Mouse (Mus musculus) liver, embryonic 15.5 days (tissue): ENCODE measurements around the gene Zfp46. TPM values are rescaled to one million over a fixed set of nuclear protein-coding genes. Genes with fewer than 3 reads are reported as not detected.

ENCODE experiments used
- ATAC-seq: fragments of 200-750 bp; cut with Nextera tagmentation; 2 replicates; pipeline ENCODE4 v1.8.0; 2017; ENCODE audit warnings: moderate number of reproducible peaks, mild to moderate bottlenecking, moderate library complexity; ENCODE audit not compliant: insufficient read depth
- H3K27ac ChIP-seq: fragments of 300-500 bp; sonication (generic); replicated peaks from 2 replicates; pipeline ENCODE4 v1.5.1; 2015; ENCODE audit warnings: mild to moderate bottlenecking, inconsistent platforms
- H3K27me3 ChIP-seq: fragments of 300-500 bp; sonication (generic); 2 replicates; pipeline ENCODE4 v1.6.1; 2015; ENCODE audit warnings: mild to moderate bottlenecking, inconsistent platforms
- H3K36me3 ChIP-seq: fragments of 300-500 bp; sonication (generic); replicated peaks from 2 replicates; pipeline ENCODE4 v1.6.1; 2015; ENCODE audit warnings: moderate library complexity, mild to moderate bottlenecking, inconsistent platforms
- H3K4me1 ChIP-seq: fragments of 300-500 bp; sonication (generic); replicated peaks from 2 replicates; pipeline ENCODE4 v1.6.1; 2015; ENCODE audit warnings: inconsistent platforms
- H3K4me2 ChIP-seq: fragments of 300-500 bp; sonication (generic); 2 replicates; pipeline ENCODE4 v1.6.1; 2015; ENCODE audit warnings: moderate library complexity, mild to moderate bottlenecking, inconsistent platforms
- H3K4me3 ChIP-seq: fragments of 300-500 bp; sonication (generic); replicated peaks from 2 replicates; pipeline ENCODE4 v1.5.1; 2015; ENCODE audit warnings: mild to moderate bottlenecking, inconsistent platforms
- H3K9ac ChIP-seq: fragments of 300-500 bp; sonication (generic); 2 replicates; pipeline ENCODE4 v1.6.1; 2015; ENCODE audit warnings: moderate library complexity, mild to moderate bottlenecking, inconsistent platforms
- H3K9me3 ChIP-seq: fragments of 300-500 bp; sonication (generic); replicated peaks from 2 replicates; pipeline ENCODE4 v1.6.1; 2016; ENCODE audit warnings: inconsistent platforms
- WGBS: fragments of 180-500 bp; shearing (Covaris S2); methylation state at CpG from one replicate; pipeline ENCODE4 v1.1.7; 2015; ENCODE audit warnings: mixed read lengths; ENCODE audit not compliant: insufficient replicate concordance; 5-methylcytosine and 5-hydroxymethylcytosine counted together
- polyA plus RNA-seq: library from polyadenylated mRNA; unstranded; fragments of >200 nt; fragmentation: Nextera tagmentation; extraction: Ambion mirVana; gene quantifications from 2 replicates; pipeline ENCODE4 v1.2.1, GENCODE M21; 2015

Gene Zfp46
- polyA plus RNA-seq, 1 experiment from 2014 or later = 2.6 TPM

DNA sequence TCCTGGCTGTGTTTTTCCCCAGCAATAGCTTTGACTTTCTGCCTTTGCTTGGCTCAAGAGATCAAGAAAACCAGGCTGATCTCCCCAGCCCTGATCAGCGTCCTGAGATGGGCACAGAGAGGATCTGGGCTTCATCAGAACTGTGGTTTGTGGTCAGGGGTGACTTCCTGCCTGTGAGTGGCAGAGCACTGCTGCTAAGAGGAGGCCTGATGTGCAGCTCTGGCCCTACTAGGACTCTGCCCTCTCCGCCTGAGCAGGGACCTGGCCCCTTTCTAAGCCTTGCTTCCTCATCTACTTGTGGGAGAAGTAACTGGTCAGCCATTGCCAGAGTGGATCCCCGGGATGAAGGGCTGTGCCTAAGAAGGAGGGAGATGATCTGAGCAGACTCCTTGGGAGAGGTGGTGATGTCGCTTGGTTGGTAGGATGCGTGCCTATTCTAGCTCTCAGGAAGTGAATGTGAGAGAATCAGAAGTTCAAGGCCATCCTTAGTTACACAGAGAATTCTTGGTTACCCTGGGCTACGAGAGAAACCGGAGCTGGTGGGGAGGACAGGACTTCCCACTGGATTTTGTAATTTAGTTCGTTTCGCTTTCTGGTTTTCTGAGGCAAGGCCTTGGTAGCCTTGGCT is 17.7 kb upstream of the Zfp46 start:
- H3K4me3 ChIP-seq = no peak overlapping the region
- 39% methylated on average over 9 of the region's 9 CpGs for WGBS
- no peak overlapping the region for H3K27ac ChIP-seq
- no peaks in the 10 kb centered on the region for H3K9me3 ChIP-seq
- H3K27me3 ChIP-seq = no peaks in the 10 kb centered on the region
- ATAC-seq = no peak
- 0 out of 2 replicates have a peak, but pooled peaks cover 2% of the 10 kb centered on the region for H3K4me1 ChIP-seq
- H3K4me2 ChIP-seq = no peak overlapping the region
- no peak overlapping the region for H3K9ac ChIP-seq
- H3K36me3 ChIP-seq = no peaks in the 10 kb centered on the region

DNA sequence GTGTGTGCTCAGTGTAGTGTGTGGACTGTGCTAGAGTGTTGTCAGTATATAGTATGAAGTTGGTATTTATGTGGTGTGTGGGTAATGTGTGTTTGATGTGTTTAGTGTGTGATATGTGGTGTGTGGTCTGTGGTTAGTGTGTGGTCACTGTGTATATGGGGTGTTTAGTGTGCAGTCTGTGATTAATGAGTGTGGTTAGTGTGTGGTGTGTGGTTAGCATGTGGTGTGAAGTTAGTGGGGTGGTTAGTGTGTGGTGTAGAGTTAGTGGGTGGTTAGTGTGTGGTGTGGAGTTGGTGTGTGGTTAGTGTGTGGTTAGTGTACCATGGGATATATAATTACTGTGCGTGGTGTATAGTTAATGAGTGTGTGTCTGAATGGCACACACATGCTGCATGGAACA is 15.6 kb upstream of the Zfp46 start:
- Histone ChIP-seq H3K4me1 (0 out of 2 replicates have a peak, but pooled peaks cover 2% of the 10 kb centered on the region), H3K36me3 (peaks cover 14% of the 10 kb centered on the region; the same call in 1 of the 2 replicates), H3K4me3 (no peak overlapping the region), H3K27me3 (no peaks in the 10 kb centered on the region), H3K9me3 (no peaks in the 10 kb centered on the region), H3K4me2 (no peak overlapping the region), H3K9ac (no peak overlapping the region), H3K27ac (no peak overlapping the region)
- ATAC-seq = no peak
- 40% methylated on average over 1 of the region's 1 CpGs for WGBS

DNA sequence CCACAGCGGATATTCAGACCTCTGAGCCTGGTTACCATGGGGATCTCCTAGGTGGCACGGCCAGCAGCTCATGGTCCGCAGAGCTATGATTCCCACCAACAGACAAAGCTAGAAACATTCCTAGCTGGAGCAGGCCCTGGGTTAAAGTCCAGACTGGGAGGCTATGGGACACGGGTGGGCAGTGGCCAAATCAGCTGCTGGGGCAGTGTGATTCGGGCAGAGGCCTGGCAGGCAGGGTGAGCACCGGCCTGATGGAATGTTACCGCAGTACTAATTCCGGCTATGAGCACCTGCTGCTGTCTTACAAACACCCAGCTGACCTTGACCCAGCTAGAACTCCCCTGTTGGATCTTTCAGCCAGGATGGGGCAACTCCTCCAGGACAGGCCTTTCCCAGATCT is 13.8 kb upstream of the Zfp46 start:
- no peak overlapping the region for H3K4me3 ChIP-seq
- no peak overlapping the region for H3K27ac ChIP-seq
- no peaks in the 10 kb centered on the region for H3K9me3 ChIP-seq
- no peak overlapping the region for H3K9ac ChIP-seq
- no peak overlapping the region for H3K4me2 ChIP-seq
- H3K27me3 ChIP-seq = no peaks in the 10 kb centered on the region
- no peak for ATAC-seq
- peaks cover 14% of the 10 kb centered on the region; the same call in 1 of the 2 replicates for H3K36me3 ChIP-seq
- 0 out of 2 replicates have a peak, but pooled peaks cover 2% of the 10 kb centered on the region for H3K4me1 ChIP-seq
- WGBS = 73% methylated on average over 8 of the region's 8 CpGs

DNA sequence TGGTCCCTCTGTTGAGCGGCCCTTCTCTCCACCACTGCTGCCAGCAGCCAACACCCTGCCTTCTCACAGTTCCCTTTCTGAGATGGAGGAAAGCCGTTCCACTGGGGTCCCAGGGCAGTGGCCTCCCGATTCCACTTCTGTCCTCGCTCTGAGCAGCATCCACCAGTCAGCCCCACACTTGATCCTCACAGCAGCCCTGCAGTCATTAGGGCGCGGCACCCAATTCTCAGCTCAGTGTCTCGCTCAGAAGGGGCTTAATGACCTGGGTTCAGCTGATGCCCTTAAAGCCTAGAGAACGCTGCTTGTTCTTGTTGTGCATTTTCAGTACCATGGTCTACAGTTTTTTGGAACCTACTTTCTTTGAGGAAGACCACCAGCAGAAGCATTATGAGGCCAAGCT is 3.4 kb upstream of the Zfp46 start:
- ATAC-seq = no peak

DNA sequence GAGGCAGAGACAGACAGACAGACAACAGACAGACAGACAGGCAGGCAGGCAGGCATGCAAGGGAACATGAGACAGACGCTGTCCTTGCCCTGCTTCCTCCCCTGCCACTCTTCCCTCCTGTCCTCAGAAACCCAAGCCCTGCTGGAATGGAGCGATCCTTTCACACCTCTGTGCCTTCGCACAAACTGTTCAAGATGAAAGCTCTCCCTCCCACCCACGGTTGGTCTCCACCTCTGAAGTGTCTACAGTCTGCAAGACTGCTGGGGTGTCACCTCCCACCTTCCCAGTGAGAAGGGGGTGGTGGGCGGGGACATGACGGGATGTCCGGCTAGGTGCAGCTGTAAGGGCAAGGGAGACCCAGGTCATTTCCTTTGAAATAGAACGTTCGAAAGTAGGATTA is 2.9 kb upstream of the Zfp46 start:
- no peaks in the 10 kb centered on the region for H3K9me3 ChIP-seq
- 63% methylated on average over 9 of the region's 9 CpGs for WGBS
- no peaks in the 10 kb centered on the region for H3K36me3 ChIP-seq
- H3K27me3 ChIP-seq = peaks cover 15% of the 10 kb centered on the region
- H3K4me1 ChIP-seq = peaks cover 16% of the 10 kb centered on the region
- no peak overlapping the region for H3K4me3 ChIP-seq
- no peak overlapping the region for H3K27ac ChIP-seq
- no peak overlapping the region for H3K9ac ChIP-seq
- H3K4me2 ChIP-seq = no peak overlapping the region
- ATAC-seq = no peak

More for the DNA sequence above, 3.4 kb upstream of the Zfp46 start:
- no peak overlapping the region for H3K27ac ChIP-seq
- peaks cover 11% of the 10 kb centered on the region; the same call in 1 of the 2 replicates for H3K4me1 ChIP-seq
- no peak overlapping the region for H3K9ac ChIP-seq
- no peak overlapping the region for H3K4me2 ChIP-seq
- peaks cover 20% of the 10 kb centered on the region for H3K27me3 ChIP-seq
- no peak overlapping the region for H3K4me3 ChIP-seq
- H3K9me3 ChIP-seq = no peaks in the 10 kb centered on the region
- WGBS = 63% methylated on average over 8 of the region's 8 CpGs
- H3K36me3 ChIP-seq = no peaks in the 10 kb centered on the region

DNA sequence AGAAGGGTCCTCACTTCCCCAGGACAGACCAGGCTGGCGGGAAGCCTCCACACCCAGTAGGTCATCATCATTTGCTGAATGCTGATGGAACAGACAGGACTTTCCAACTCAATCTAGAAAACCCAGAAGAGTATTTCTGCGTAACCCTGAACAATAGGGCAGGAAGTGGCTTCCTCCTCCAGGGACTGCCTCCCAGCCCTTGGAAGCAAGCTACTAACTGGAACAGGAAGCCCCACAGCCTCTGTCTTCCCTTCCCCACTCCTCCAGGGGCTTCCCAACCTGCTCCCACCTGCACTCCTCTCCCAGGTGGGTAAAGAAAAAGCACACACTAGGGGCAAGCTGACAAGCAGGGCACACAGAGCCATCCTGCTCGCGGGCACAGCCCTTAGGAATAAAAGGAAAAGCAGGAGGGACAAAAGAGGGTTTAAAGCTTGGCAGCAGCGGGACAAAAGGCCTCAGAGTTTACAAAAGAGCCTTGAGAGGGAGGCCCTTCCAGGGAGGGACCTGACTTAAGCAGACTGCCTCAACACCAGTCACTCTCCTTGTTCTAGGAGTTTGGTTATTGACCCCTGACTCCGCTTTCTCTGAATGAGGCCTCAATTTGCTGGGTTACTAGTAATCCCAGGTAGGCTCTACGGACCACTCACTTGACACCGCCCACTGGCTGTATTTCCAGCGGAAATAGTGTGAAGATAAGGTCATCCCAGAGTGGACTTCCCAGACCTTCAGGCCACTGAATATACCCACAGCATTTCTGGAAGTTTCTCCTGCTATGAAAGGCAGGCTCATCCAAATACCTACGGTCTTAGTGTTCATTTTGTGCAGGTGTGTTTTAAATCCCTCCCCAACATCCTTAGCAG is 1.6 kb upstream of the Zfp46 start:
- Histone ChIP-seq H3K27me3 (peaks cover 10% of the 10 kb centered on the region), H3K36me3 (peaks cover 5% of the 10 kb centered on the region; the same call in 1 of the 2 replicates), H3K4me2 (no peak overlapping the region), H3K4me3 (no peak overlapping the region), H3K9me3 (no peaks in the 10 kb centered on the region), H3K27ac (no peak overlapping the region), H3K9ac (no peak overlapping the region), H3K4me1 (peaks cover 24% of the 10 kb centered on the region)
- WGBS = 46% methylated on average over 10 of the region's 10 CpGs
- no peak for ATAC-seq

DNA sequence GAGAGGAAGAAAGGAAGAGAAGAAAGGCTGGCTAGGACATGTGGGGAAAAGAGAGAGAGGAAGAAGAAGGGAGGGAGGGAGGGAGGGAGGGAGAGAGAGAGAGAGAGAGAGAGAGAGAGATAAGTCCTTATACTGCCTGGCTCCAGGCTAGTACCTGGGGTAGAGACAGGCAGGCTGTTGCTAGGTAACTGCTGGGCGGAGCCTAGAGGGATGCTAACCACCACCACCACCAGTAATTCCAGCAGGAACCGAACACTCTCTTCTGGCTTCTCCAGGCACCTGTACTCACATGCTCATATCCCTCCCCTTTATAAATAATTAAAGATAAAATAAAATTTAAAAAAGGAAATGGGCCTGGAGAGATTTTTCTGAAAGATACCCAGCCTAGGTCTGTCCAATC is 700 bp upstream of the Zfp46 start:
- Histone ChIP-seq H3K4me3 (no peak overlapping the region), H3K9me3 (no peaks in the 10 kb centered on the region), H3K4me1 (peaks cover 24% of the 10 kb centered on the region), H3K4me2 (no peak overlapping the region), H3K27ac (no peak overlapping the region), H3K27me3 (peaks cover 10% of the 10 kb centered on the region), H3K36me3 (peaks cover 13% of the 10 kb centered on the region), H3K9ac (no peak overlapping the region)
- ATAC-seq = no peak
- WGBS = 42% methylated on average over 2 of the region's 2 CpGs

DNA sequence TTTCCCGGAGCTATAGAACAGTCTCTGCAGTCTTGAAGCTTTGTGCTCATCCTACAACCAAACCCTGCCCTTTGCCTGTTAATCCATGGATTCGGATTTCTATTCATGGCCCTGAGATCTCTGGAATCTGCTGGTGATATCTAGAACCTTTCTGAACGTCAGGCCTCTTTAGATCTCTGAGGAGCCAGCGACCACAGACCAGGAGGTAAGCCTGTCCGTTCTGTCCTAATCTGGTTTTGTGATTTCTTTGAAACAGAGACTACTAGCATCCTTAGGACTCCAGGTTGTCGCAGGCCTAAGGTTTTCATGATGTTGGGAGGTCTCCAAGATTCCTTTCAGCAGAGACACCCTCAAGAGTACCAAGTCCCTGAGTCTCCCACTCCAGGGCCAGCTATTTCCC is 408 bp downstream of the Zfp46 start:
- peak overlapping the region; percentile 86 for H3K27ac ChIP-seq
- peaks cover 24% of the 10 kb centered on the region for H3K4me1 ChIP-seq
- peaks cover 4% of the 10 kb centered on the region; the same call in 1 of the 2 replicates for H3K27me3 ChIP-seq
- no peak for ATAC-seq
- H3K4me2 ChIP-seq = peak overlapping the region; percentile 87
- H3K9me3 ChIP-seq = no peaks in the 10 kb centered on the region
- peak overlapping the region; percentile 69 for H3K4me3 ChIP-seq
- peak overlapping the region; percentile 56 for H3K9ac ChIP-seq
- peaks cover 24% of the 10 kb centered on the region for H3K36me3 ChIP-seq
- WGBS = 37% methylated on average over 6 of the region's 6 CpGs

DNA sequence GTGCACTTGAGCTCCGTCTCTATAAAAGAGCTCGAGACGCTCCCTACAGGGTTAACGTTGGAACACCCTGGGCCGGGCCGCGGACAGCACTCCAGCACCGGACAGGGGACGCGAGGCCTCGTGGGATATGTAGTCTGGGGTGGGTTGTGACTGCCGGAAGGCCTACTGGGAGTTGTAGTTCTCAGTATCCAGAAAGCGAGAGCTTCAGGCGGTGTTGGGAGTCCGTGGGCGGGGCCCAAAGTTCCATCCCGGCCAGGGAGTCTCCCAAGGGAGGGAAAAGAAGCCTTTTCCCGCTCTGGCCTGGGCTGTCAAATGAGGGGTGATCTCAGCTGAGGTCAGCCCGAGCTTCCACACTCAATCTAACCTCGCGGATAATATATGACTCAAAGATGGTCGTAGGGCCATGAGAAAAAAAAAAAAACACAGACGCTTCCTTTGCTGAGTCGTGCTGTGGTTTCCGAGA is 896 bp downstream of the Zfp46 start:
- WGBS = under 1% methylated on average over 25 of the region's 25 CpGs
- Histone ChIP-seq H3K4me3 (peak overlapping the region; percentile 69), H3K27ac (peak overlapping the region; percentile 86), H3K27me3 (peaks cover 4% of the 10 kb centered on the region; the same call in 1 of the 2 replicates), H3K9ac (peak overlapping the region; percentile 56), H3K4me2 (peak overlapping the region; percentile 87), H3K9me3 (no peaks in the 10 kb centered on the region), H3K4me1 (peaks cover 24% of the 10 kb centered on the region), H3K36me3 (peaks cover 29% of the 10 kb centered on the region)
- ATAC-seq = peak; percentile 91

DNA sequence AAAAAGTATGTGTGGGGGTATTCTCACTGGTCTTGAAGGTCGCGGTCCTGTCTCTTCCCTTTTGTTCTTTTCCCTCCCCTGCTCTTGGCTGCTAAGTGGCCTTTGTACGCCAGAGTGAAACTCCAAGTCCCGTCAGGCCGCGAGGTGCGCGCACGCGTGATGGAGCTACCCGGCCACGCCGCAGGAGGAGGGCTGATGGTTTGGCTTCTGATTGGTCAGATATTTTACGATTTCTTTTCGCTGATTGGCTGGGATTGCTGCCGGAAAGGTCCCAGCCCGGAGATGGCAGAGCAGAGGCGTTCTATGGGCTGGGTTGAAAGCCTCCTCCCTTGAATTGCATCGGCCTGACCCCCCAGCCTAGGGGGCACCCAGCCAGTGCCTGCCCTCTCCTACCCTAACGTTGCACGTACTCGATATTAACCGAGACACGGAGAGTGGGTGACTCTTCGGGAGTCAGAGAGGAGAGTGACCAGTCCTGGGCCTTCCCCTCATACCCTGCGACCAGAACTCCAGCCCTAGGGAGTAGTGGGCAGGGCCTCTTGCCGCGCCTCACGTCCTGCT is 1.4 kb downstream of the Zfp46 start:
- Histone ChIP-seq H3K27ac (peak overlapping the region; percentile 86), H3K27me3 (peaks cover 4% of the 10 kb centered on the region; the same call in 1 of the 2 replicates), H3K4me3 (peak overlapping the region; percentile 69), H3K9ac (peak overlapping the region; percentile 67), H3K4me2 (peak overlapping the region; percentile 87), H3K9me3 (no peaks in the 10 kb centered on the region), H3K36me3 (peaks cover 34% of the 10 kb centered on the region), H3K4me1 (peaks cover 24% of the 10 kb centered on the region)
- ATAC-seq = peak; percentile 90
- 0% methylated on average over 29 of the region's 29 CpGs for WGBS
